Mouse (Mus musculus) liver, postnatal 0 days (tissue): ENCODE results near the gene Myo18a.

Source experiments
- CTCF ChIP-seq: sonication (generic); IDR thresholded peaks from 2 replicates; pipeline ENCODE4 v1.5.1; 2016; ENCODE audit warnings: antibody characterized with exemption, low read depth
- EP300 ChIP-seq: IDR thresholded peaks from 2 replicates; pipeline ENCODE4 v1.6.1; 2016; ENCODE audit warnings: antibody characterized with exemption, low read depth, mild to moderate bottlenecking

GRCm38 (mm10) chr11:77748996-77749395 is 14.1 kb upstream of the Myo18a start:
- TF ChIP-seq CTCF = no peak
- TF ChIP-seq EP300 = no peak
